Mouse (Mus musculus) lung, embryonic 14.5 days (tissue): ENCODE measurements around the gene Tgfbr3l. TPM values are rescaled to one million over a fixed set of nuclear protein-coding genes. Genes with fewer than 3 reads are reported as not detected.

Experiments
- ATAC-seq: fragments of 200-750 bp; cut with Nextera tagmentation; 2 replicates; pipeline ENCODE4 v1.8.0; 2017; ENCODE audit warnings: mild to moderate bottlenecking, moderate TSS enrichment, moderate library complexity; ENCODE audit not compliant: insufficient read depth
- DNase-seq: peaks from one replicate; pipeline ENCODE4 v3.0.0-alpha.2; 2015
- H3K27ac ChIP-seq: fragments of 300-500 bp; sonication (generic); 2 replicates; pipeline ENCODE4 v1.5.1; 2014; ENCODE audit warnings: low read depth, mild to moderate bottlenecking, moderate library complexity
- H3K27me3 ChIP-seq: fragments of 300-500 bp; sonication (generic); 2 replicates; pipeline ENCODE4 v1.6.1; 2014; ENCODE audit warnings: low read length, control low read depth; ENCODE audit not compliant: insufficient read depth
- H3K36me3 ChIP-seq: fragments of 300-500 bp; sonication (generic); 2 replicates; pipeline ENCODE4 v1.6.1; 2014; ENCODE audit warnings: control low read depth; ENCODE audit not compliant: insufficient read depth
- H3K4me1 ChIP-seq: fragments of 300-500 bp; sonication (generic); 2 replicates; pipeline ENCODE4 v1.6.1; 2014; ENCODE audit warnings: antibody characterized with exemption, control low read depth; ENCODE audit not compliant: insufficient read depth
- H3K4me2 ChIP-seq: fragments of 300-500 bp; sonication (generic); 2 replicates; pipeline ENCODE4 v1.6.1; 2014; ENCODE audit warnings: mild to moderate bottlenecking
- H3K4me3 ChIP-seq: fragments of 300-500 bp; sonication (generic); 2 replicates; pipeline ENCODE4 v1.5.1; 2014; ENCODE audit warnings: low read depth, low read length
- H3K9ac ChIP-seq: fragments of 300-500 bp; sonication (generic); 2 replicates; pipeline ENCODE4 v1.6.1; 2014
- H3K9me3 ChIP-seq: fragments of 300-500 bp; sonication (generic); 2 replicates; pipeline ENCODE4 v1.6.1; 2016; ENCODE audit warnings: low read depth, low read length, control low read depth
- CTCF ChIP-seq: IDR thresholded peaks from 2 replicates; pipeline ENCODE4 v1.5.1; 2016; ENCODE audit warnings: antibody characterized with exemption, low read depth
- WGBS: fragments of 180-500 bp; shearing (Covaris S2); extraction: QIAGEN DNeasy Blood & Tissue Kit; methylation state at CpG from one replicate; pipeline ENCODE4 v1.1.7; 2014; 5-methylcytosine and 5-hydroxymethylcytosine counted together
- polyA plus RNA-seq: library from polyadenylated mRNA; unstranded; fragments of >200 nt; fragmentation: Nextera tagmentation; extraction: Ambion mirVana; gene quantifications from 2 replicates; pipeline ENCODE4 v1.2.1, GENCODE M21; 2014

Tgfbr3l gene
- polyA plus RNA-seq, 1 experiment from 2014 or later = 2.0 TPM

DNA sequence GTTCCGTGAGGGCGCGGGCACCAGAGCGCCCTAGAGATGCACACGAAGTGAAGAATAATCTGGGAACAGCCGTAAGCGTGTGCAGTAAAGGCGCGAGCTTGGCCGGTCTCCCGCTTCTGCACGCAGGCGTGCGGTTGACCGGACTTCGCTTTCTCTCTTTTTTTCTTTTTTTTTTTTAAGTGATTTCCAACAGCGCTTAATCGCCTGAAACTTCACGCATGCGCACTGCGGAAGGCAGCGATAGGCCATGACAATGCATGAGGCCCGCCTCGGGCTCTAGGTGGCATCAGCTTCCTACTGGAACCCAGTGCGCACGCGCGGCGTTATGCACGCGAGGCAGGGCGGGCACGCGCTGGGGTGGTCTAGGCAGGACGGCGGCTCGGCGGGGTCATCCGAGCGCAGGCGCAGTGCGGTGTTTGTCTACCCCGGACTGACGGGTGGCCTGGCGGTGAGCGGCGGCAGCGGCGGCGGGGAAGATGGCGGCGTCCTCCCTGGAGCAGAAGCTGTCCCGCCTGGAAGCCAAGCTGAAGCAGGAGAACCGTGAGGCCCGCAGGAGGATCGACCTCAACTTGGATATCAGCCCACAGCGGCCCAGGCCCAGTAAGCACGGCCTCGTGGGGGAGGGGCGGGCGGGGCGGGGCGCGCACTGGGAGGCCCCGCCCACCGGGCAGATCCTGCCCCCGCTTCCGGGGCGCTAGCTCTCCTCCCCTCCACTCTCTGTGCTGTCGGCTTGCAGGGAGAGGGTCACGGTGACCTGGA is 9.4 kb upstream of the Tgfbr3l start, which contains the start of the genes Map2k7 and Gm49320:
Gene Map2k7, plus strand, starts transcription at position 307 of the 759 bp plus-strand sequence.
Gene Gm49320, plus strand, starts transcription at position 432 of the 759 bp plus-strand sequence.
- peak within 1 kb of the TSS; percentile 81 for H3K9ac ChIP-seq
- peaks cover 25% of the 10 kb centered on the region for H3K36me3 ChIP-seq
- TF ChIP-seq CTCF = peak; percentile 54
- no peaks in the 10 kb centered on the region for H3K9me3 ChIP-seq
- no peaks in the 10 kb centered on the region for H3K27me3 ChIP-seq
- under 1% methylated on average over 69 of the region's 71 CpGs for WGBS
- peak within 1 kb of the TSS; percentile 76 for H3K4me3 ChIP-seq
- peaks cover 9% of the 10 kb centered on the region for H3K4me1 ChIP-seq
- peak within 1 kb of the TSS; percentile 95 for H3K27ac ChIP-seq
- peak; percentile 95 for ATAC-seq
- DNase-seq = peak; percentile 100
- peak within 1 kb of the TSS; percentile 88 for H3K4me2 ChIP-seq

DNA sequence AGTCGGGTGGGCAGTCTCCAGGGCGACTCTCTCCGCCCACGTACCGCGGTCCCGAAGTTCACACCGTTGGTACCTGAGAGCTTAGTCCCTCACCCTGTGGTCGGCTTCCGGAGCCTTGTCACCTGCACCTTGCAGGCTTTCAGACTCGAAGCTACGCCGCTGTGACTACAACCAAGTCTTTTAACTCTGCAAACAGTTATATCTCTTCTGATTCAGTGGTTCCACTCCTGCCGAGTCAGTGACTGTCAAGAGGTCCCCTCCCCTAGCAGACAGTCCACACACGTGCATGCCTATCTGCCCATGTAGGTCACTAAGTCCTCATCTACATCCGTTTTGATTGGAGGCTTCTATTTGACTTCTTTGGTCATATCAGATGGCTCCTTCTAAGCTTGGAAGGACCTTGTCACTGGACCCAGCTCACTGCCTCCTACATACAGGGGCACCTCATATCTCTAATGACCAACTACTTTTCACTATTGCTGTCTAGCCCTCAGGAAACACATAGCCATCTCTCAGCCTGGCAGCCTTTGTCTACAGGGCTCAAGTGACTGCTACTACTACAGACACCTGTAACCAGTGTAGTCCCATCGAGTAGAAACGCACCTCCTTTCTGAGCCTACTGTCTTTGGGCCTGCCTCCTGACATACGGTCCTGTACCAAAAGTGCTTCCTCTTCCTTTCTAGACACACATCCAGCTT is 8.7 kb upstream of the Tgfbr3l start:
- DNase-seq (no peak), ATAC-seq (no peak; the same call in 1 of the 2 replicates)
- H3K9me3 ChIP-seq = no peaks in the 10 kb centered on the region
- no peak for TF ChIP-seq CTCF
- H3K4me1 ChIP-seq = peaks cover 9% of the 10 kb centered on the region
- no peaks in the 10 kb centered on the region for H3K27me3 ChIP-seq
- H3K36me3 ChIP-seq = peaks cover 33% of the 10 kb centered on the region
- WGBS = 11% methylated on average over 19 of the region's 19 CpGs
- peak overlapping the region; percentile 88 for H3K4me2 ChIP-seq
- peak overlapping the region; percentile 81 for H3K9ac ChIP-seq
- peak overlapping the region; percentile 76 for H3K4me3 ChIP-seq
- H3K27ac ChIP-seq = peak overlapping the region; percentile 95

DNA sequence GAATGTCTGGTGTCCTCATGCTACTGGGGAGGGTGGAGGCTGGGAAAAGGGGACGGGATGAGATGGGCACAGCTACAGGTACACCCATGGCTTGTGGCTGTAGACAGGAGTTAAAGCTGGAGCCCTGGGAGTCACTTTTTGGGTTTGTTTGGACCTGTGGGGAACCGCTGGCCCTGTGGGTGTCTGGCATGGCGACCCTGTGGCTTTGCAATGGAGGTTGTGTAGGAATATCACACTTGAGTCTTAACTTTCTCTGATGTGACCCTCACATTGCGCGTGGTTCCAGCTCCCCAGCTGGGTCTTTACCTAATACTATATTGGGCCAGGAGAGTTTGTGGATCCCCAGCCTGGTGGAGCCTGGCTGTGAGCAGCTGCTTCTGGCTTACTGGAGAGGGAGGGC is 3.0 kb upstream of the Tgfbr3l start:
- no peak for DNase-seq
- no peak overlapping the region for H3K4me2 ChIP-seq
- no peak overlapping the region for H3K4me3 ChIP-seq
- ATAC-seq = no peak
- TF ChIP-seq CTCF = no peak
- no peak overlapping the region for H3K27ac ChIP-seq
- H3K9me3 ChIP-seq = no peaks in the 10 kb centered on the region
- H3K4me1 ChIP-seq = peaks cover 2% of the 10 kb centered on the region; the same call in 1 of the 2 replicates
- no peaks in the 10 kb centered on the region for H3K27me3 ChIP-seq
- WGBS = 98% methylated on average over 5 of the region's 5 CpGs
- no peak overlapping the region for H3K9ac ChIP-seq
- peaks cover 76% of the 10 kb centered on the region for H3K36me3 ChIP-seq

DNA sequence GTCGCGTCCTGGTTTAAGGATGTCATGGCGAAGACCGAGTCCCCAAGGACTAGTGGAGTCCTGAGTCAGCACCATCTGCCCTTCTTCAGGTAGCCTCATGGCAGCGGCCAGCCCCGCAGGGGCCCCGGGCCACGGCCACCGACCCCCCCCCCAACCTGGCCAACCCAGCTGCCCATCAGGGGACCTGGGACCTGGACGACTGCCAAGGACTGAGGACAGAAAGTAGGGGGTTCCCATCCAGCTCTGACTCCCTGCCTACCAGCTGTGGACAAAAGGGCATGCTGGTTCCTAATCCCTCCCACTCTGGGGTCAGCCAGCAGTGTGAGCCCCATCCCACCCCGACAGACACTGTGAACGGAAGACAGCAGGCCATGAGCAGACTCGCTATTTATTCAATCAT is 2.3 kb upstream of the Tgfbr3l start:
- DNase-seq (no peak), ATAC-seq (no peak)
- no peaks in the 10 kb centered on the region for H3K27me3 ChIP-seq
- H3K36me3 ChIP-seq = peaks cover 76% of the 10 kb centered on the region
- H3K4me3 ChIP-seq = no peak overlapping the region
- 88% methylated on average over 13 of the region's 13 CpGs for WGBS
- no peaks in the 10 kb centered on the region for H3K4me1 ChIP-seq
- H3K9ac ChIP-seq = no peak overlapping the region
- H3K9me3 ChIP-seq = no peaks in the 10 kb centered on the region
- TF ChIP-seq CTCF = no peak
- H3K4me2 ChIP-seq = no peak overlapping the region
- H3K27ac ChIP-seq = no peak overlapping the region

DNA sequence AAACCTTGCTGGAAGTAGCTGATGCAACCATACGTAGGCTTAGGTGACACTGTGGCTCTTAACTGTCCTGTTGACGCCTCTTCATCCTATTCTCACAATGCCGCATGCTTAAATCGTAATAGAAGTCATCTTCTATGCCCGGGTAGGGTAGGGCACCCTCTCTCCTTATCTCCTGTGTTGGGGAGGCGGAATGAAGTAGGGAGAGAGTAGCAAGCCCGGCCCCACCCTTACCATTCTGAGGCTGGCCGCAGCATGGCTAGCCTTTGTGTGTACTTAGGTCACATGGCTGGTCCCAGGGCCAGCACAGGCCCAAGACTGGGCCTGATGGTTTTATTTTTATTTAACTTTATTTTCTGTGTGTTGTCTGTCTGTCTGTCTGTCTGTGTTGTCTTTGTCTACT is 773 bp upstream of the Tgfbr3l start:
- H3K27me3 ChIP-seq = no peaks in the 10 kb centered on the region
- 88% methylated on average over 8 of the region's 8 CpGs for WGBS
- no peaks in the 10 kb centered on the region for H3K4me1 ChIP-seq
- H3K9ac ChIP-seq = no peak overlapping the region
- no peak for TF ChIP-seq CTCF
- H3K4me2 ChIP-seq = no peak overlapping the region
- peaks cover 65% of the 10 kb centered on the region for H3K36me3 ChIP-seq
- H3K9me3 ChIP-seq = no peaks in the 10 kb centered on the region
- ATAC-seq = no peak
- DNase-seq = no peak
- no peak overlapping the region for H3K27ac ChIP-seq
- H3K4me3 ChIP-seq = no peak overlapping the region

DNA sequence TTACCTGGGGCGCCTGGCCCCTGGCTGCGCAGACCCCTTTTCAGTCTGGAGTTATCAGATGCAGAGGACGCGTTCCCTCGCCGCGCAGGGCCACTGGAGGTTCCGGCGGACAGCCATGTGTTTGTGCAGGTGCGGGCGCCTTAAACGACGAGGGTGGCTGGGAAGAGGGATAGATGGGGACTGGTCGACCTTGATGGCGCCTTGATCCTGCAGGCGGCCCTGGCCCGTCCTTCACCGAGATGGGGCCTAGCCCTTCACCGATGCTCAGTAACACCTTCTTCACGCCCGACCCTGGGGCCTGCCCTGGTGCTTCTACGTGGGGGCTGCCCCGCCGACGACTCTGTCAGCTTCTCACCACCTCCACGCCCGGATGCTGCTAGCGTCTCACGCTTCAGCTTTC is 1.2 kb downstream of the Tgfbr3l start:
- 14% methylated on average over 29 of the region's 29 CpGs for WGBS
- H3K4me3 ChIP-seq = no peak overlapping the region
- no peaks in the 10 kb centered on the region for H3K9me3 ChIP-seq
- TF ChIP-seq CTCF = no peak
- peaks cover 45% of the 10 kb centered on the region for H3K36me3 ChIP-seq
- ATAC-seq (no peak), DNase-seq (peak; percentile 62)
- H3K27ac ChIP-seq = peak overlapping the region; percentile 0; the same call in 1 of the 2 replicates
- 0 out of 2 replicates have a peak, but pooled peaks cover 3% of the 10 kb centered on the region for H3K4me1 ChIP-seq
- no peak overlapping the region for H3K4me2 ChIP-seq
- no peaks in the 10 kb centered on the region for H3K27me3 ChIP-seq
- no peak overlapping the region for H3K9ac ChIP-seq
